Mouse (Mus musculus) skeletal muscle tissue, adult 2 months (tissue): ENCODE measurements around the gene Ccdc85b.
"Not testable (repeated sequence)": the region's sequence is repeated elsewhere in the genome, so short reads cannot be mapped to it uniquely, and the experiment has no call there.

Experiments
- DNase-seq: peaks from one replicate; pipeline ENCODE4 v3.0.0-alpha.2; 2012; ENCODE audit warnings: low read depth, low spot score

Gene Ccdc85b

DNA sequence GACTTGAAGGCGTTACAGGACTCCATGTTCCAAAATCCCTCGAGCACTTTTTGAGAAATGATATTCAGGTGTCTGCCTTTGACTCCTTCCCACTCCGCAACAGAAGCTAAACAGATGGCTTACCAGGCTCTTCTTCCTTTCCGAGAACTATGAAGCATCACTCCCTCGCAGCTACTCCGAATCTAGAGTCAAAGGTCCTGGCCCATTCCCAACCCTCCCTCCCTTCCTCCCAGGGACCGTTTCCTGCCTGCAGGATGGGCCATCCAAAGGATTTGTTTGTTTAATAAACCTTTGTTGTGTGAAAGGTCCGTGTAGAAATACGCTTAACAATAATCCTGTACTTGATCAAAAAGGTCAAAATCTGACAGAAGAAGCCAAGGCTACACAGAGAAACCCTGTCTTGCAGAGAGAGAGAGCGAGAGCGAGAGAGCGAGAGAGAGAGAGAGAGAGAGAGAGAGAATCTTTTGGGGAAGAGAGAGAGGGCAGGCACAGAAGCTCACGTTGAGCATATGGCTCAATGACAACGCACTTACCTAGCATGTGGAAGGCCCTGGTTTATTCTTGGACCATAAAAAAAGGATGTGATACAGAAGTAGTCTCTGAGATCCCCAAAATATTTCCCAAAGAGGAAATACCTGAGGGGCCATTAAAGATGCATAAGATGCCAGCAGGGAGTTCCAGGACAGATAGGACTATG lies at the start of gene Ccdc85b:
Gene Ccdc85b, minus strand, starts transcription at position 149 of the 697 bp plus-strand sequence.
- no peak for DNase-seq

DNA sequence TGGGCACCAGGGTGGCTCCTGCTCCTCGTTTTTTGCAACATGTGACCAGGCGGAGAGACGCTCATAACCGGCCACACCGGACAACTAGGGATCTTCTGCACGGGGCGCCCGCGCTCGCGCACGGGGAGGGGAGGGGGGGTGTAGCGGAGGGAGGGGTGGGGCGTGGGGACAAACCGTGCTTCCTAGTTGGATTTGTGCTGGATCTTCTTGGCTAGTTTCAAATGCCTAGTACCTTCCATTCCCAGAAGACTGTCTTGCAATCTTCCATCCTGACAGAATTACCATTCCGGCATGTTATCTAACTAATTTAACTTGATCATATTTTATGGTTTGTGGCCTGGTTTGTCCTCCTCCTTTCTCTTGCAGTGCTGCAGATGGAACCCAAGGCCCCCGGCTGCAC lies 46.0 kb upstream of the Ccdc85b start, which contains the start of gene 1700020D05Rik:
Gene 1700020D05Rik, minus strand, starts transcription at position 101 of the 400 bp plus-strand sequence.
- no peak for DNase-seq

GRCm38 (mm10) chr19:5500330-5500875 lies 42.7 kb upstream of the Ccdc85b start:
- DNase-seq = no peak

DNA sequence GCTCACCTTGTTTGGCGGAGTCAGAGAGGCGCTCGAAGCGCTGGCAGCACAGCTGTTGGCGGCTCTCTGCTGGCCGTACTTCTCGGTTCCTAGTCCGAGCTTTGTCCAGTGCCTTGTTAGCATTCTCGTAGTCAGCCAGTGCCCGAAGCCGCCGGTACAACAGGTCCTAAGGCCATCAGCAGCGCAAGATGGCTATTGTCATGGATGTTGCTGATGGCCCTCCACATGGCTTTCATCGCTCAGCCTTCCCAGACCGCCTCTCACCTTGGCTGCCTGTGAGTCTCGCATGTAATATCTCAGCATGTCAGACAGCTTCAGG lies 38.3 kb upstream of the Ccdc85b start:
- no peak for DNase-seq

GRCm38 (mm10) chr19:5495353-5496051 lies 37.8 kb upstream of the Ccdc85b start:
- no peak for DNase-seq

DNA sequence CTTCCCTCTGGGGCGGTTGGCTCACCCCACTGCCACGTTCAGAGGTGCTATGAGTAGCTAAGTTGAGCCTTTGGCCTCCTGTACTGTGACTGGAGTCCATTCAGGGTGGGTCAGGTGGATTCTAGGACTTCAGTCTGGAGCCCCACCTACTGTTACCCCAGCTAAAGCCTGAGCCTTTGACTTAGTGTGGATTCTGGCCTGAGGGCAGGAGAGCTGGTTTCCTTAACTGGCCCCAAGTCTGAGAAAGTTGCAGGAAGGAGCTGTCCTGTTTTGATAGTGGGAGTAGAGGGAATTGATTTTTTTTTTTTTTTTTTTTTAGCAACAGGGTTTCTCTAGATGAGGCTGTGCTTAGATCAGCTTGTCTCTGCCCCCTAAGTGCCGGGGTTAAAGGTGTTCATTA lies 36.6 kb upstream of the Ccdc85b start:
- no peak for DNase-seq

GRCm38 (mm10) chr19:5493301-5493721 lies 35.6 kb upstream of the Ccdc85b start:
- DNase-seq = not testable (repeated sequence)

DNA sequence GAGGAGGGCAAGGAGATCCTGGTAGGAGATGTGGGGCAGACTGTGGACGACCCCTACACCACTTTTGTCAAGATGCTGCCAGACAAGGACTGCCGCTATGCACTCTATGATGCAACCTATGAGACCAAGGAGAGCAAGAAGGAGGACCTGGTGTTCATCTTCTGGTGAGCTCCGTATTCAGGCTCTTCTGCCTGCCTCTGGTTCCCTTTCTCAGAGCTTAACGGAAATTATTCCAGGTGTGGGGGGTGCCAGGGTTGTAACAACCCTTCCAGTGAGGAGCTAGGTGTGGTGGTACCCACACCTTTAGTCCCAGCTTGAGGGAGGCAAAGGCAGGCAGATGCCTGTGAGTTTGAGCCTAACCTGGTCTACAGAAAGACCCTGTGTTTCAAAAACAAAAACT lies 34.9 kb upstream of the Ccdc85b start:
- no peak for DNase-seq

- DNase-seq = peak; percentile 80
Measured at GRCm38 (mm10) chr19:5490898-5491708, 33.4 kb upstream of the Ccdc85b start.

- DNase-seq = peak; percentile 94
Measured at GRCm38 (mm10) chr19:5490313-5490897, 32.7 kb upstream of the Ccdc85b start, which contains the start of gene Cfl1. Gene Cfl1 (plus strand): TSS chr19:5490455.

- DNase-seq = not testable (repeated sequence)
Measured at GRCm38 (mm10) chr19:5489721-5490120, 32.0 kb upstream of the Ccdc85b start.

GRCm38 (mm10) chr19:5488878-5489571 lies 31.3 kb upstream of the Ccdc85b start:
- DNase-seq = peak; percentile 98

DNA sequence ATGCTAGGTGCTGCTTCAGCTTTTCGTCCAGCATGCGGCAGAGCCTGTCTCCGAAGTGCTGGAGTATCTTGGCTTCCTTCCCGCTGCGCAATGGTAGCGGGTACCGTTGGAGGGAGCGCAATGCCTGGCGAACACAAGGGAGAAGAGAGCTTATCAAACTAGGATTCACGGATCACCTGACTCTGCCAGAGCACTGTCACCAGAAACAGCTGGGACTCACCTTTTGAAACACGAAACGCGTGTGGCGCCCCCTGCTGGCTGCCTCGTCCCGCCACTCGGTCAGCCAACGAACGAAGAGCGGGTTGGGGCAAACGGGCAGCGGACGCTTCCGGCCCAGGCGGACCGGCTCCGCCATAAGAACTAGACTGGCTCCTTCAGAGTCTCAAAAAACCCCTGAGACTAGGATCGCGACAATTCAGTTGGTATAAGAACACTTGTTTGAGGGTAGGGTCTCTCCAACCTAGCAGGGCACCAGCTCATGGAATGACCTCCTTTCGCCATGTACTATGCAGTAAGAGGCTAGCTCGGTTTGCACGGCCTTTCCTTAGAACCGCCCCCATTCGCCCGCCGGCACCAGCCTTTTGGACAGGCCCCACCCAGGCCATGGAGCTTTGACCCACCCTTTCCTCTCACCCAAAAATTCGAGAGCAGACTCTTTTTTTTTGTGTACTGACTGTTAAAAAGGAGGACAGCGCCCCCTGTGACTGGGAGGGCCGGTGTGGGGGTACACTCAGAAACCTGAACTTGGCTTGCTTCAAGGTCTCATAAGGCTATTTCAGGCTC lies 30.3 kb upstream of the Ccdc85b start, which contains the start of gene Mus81:
Gene Mus81, minus strand, starts transcription at position 635 of the 783 bp plus-strand sequence.
- peak; percentile 96 for DNase-seq

GRCm38 (mm10) chr19:5486771-5487170 lies 29.1 kb upstream of the Ccdc85b start:
- no peak for DNase-seq

DNA sequence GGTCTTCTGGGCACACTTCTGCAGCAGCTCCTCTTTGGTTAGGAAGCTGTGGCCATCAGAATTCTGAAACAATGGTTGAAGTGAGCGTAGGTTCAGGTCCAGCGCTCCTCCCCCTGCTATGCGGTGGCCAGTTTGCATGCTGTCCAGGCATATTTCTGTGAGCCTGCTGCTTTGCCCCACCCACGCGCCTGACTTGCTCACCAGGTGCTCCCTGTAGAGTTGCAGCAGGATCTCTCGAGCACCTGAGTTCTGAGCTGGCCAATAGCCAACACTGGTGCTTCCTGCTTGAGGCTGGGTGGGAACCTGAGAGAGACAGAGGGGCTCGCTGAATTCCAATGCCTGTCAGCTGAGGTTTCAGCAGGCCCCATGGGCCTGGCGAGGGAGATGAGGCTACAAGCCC lies 28.6 kb upstream of the Ccdc85b start:
- no peak for DNase-seq

DNA sequence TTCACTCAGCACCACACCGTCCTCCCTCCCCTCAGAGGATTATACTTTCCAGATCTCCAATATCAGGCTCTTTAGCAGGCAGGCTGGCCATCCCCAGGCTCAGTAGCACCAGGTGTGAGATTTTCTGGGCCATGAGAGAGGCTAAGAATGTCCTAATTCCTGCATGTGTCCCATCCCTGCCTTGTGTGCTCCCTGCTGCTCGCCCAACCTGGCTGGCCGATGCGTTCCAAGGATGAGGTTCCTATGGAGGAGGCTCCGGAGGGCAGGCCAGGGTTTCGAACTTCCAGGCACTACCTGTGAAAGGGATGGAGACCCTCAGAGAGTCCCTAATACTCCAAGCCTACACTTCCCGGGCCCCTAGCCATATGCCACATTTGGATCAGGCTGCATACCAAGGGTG lies 28.1 kb upstream of the Ccdc85b start:
- DNase-seq = no peak

DNA sequence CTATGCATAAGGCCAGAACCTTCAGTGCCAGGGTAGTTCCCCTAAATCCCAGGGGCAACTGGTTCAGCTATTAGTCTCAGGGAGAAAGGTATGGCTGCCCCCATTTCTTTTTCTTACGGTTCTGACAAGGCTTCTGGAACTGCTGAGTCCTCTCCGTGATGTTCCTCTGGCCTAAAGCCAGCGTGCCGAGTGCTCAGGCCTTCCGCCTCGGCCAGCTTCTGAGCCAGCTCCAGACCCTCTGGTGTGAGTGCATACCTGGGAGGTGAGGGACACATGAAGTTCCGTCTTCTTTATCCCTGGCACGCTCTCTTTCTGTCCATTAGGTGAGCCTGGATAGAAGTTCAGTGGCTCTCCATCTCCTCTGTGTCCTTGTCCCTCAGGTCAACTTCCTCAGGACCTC lies 27.7 kb upstream of the Ccdc85b start:
- no peak for DNase-seq

DNA sequence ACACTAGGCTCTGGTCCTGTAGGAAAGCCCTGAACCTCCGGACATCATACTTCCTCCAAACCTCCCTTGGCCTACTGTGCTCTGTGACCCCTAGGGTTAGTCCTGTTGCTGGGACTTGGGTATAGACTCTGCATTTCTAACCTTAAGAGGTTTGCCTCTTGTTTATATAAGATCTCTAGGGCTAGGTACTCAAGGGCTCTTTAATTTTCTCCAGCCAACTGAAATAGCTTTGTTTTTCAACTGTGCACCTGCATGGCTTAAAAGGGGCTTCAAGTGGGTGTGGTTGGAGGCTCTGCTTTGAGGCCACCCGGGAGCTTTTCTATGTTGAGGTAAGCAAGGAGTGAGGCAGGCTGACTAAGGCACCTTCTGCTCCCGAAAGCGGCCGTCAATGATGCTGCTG lies 26.8 kb upstream of the Ccdc85b start:
- DNase-seq = no peak

DNA sequence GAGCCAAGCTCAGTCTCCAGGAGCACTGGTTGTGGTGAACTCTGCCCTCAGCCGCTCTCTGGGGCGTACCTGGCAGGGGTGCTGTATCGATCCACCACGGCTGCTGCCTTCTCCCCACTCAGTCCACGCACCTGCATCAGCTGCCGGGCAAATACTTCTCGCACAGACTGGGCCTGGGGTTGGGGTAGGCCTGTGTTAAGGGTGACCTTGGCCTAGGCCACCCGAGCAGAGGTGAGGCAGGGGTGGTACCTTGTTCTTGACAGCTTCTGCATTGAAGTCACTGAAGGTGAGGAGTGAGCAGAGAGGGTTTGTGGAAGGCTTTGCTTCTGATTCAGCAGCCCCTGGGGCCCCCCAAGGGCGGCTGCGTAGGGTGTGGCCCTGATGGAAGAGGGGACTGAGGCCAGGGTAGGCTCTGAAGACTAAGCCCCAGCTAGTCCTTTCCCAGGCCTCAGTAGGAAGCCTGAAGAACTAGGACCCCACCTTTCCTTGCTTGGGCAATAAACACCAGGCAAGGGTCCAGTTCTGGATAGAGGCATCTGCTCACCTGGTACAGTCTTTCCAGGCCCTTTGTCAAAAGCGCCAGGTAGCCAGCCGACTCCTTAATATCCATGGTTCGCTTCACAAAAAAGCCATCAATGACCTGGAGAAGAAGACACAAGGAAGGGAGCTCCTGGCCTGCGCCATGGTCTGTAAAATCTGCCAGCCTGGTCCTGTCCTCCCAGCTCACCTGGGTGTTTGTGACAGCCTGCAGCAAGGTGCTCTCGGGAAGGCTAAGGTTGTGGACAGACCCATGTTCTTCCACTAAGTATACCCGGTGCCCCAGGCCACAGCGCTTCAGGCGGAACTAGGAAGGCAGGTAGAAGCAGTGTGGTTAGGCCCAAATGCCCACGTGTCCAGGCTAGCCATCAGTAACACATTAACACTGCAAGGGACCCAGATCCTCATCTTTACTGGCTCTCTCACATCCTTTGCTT lies 26.0 kb upstream of the Ccdc85b start:
- no peak for DNase-seq
